Mouse (Mus musculus) forebrain, postnatal 0 days (tissue): ENCODE results near the gene Cav1. TPM values are rescaled to one million over a fixed set of nuclear protein-coding genes. Genes with fewer than 3 reads are reported as not detected.

ENCODE experiments used
- ATAC-seq: fragments of 200-750 bp; cut with Nextera tagmentation; 2 replicates; pipeline ENCODE4 v1.8.0; 2017; ENCODE audit warnings: mild to moderate bottlenecking, moderate library complexity
- DNase-seq: peaks from one replicate; pipeline ENCODE4 v3.0.0-alpha.2; 2015
- H3K27ac ChIP-seq: fragments of 300-500 bp; sonication (generic); 2 replicates; pipeline ENCODE4 v1.5.1; 2014; ENCODE audit warnings: low read depth, mild to moderate bottlenecking, antibody characterized with exemption, low read length, moderate library complexity, mixed read lengths
- H3K27me3 ChIP-seq: fragments of 300-500 bp; sonication (generic); 2 replicates; pipeline ENCODE4 v1.6.1; 2014; ENCODE audit warnings: mild to moderate bottlenecking, low read length, mixed read lengths; ENCODE audit not compliant: insufficient read depth
- H3K36me3 ChIP-seq: fragments of 300-500 bp; sonication (generic); 2 replicates; pipeline ENCODE4 v1.6.1; 2014; ENCODE audit warnings: mild to moderate bottlenecking, moderate library complexity; ENCODE audit not compliant: insufficient read depth
- H3K4me1 ChIP-seq: fragments of 300-500 bp; sonication (generic); 2 replicates; pipeline ENCODE4 v1.6.1; 2014; ENCODE audit warnings: antibody characterized with exemption; ENCODE audit not compliant: insufficient read depth
- H3K4me2 ChIP-seq: fragments of 300-500 bp; sonication (generic); 2 replicates; pipeline ENCODE4 v1.6.1; 2014; ENCODE audit warnings: low read depth, mild to moderate bottlenecking, moderate library complexity
- H3K4me3 ChIP-seq: fragments of 300-500 bp; sonication (generic); 2 replicates; pipeline ENCODE4 v1.5.1; 2014; ENCODE audit warnings: low read depth, low read length, mixed read lengths
- H3K9ac ChIP-seq: fragments of 300-500 bp; sonication (generic); 2 replicates; pipeline ENCODE4 v1.6.1; 2014; ENCODE audit warnings: mild to moderate bottlenecking
- H3K9me3 ChIP-seq: fragments of 300-500 bp; sonication (generic); 2 replicates; pipeline ENCODE4 v1.6.1; 2016; ENCODE audit warnings: low read length
- CTCF ChIP-seq: sonication (generic); IDR thresholded peaks from 2 replicates; pipeline ENCODE4 v1.5.1; 2016; ENCODE audit warnings: antibody characterized with exemption, control low read depth, low read depth
- WGBS: fragments of 180-500 bp; shearing (Covaris S2); extraction: QIAGEN DNeasy Blood & Tissue Kit; methylation state at CpG from one replicate; pipeline ENCODE4 v1.1.7; 2014; 5-methylcytosine and 5-hydroxymethylcytosine counted together
- polyA plus RNA-seq: library from polyadenylated mRNA; unstranded; fragments of >200 nt; fragmentation: Nextera tagmentation; extraction: Ambion mirVana; gene quantifications from 2 replicates; pipeline ENCODE4 v1.2.1, GENCODE M21; 2015
- total RNA-seq: library from RNA; depleted of rRNA; stranded (reverse); fragments of >200 nt; gene quantifications from 2 replicates; pipeline ENCODE4 v1.2.3, GENCODE M21; 2014; rRNA removed

The Cav1 gene
- total and polyA plus RNA-seq, 2 experiments from 2014 or later = 32.8 to 42.4 TPM

- WGBS = 70% methylated on average over 6 of the region's 6 CpGs
- H3K9me3 ChIP-seq = no peaks in the 10 kb centered on the region
- H3K4me1 ChIP-seq = peaks cover 5% of the 10 kb centered on the region; the same call in 1 of the 2 replicates
- H3K36me3 ChIP-seq = no peaks in the 10 kb centered on the region
- no peak overlapping the region for H3K27ac ChIP-seq
- H3K9ac ChIP-seq = no peak overlapping the region
- H3K27me3 ChIP-seq = no peaks in the 10 kb centered on the region
- ATAC-seq (no peak), DNase-seq (no peak)
- TF ChIP-seq CTCF = no peak
- H3K4me2 ChIP-seq = no peak overlapping the region
- H3K4me3 ChIP-seq = no peak overlapping the region
These were observed 75.6 kb downstream of the Cav1 start for GRCm38 (mm10) chr6:17381690-17382089.

- WGBS = 84% methylated on average over 5 of the region's 5 CpGs
- 0 out of 2 replicates have a peak, but pooled peaks have one; percentile 10 for ATAC-seq
These were observed 79.4 kb downstream of the Cav1 start for GRCm38 (mm10) chr6:17385531-17385930.

DNA sequence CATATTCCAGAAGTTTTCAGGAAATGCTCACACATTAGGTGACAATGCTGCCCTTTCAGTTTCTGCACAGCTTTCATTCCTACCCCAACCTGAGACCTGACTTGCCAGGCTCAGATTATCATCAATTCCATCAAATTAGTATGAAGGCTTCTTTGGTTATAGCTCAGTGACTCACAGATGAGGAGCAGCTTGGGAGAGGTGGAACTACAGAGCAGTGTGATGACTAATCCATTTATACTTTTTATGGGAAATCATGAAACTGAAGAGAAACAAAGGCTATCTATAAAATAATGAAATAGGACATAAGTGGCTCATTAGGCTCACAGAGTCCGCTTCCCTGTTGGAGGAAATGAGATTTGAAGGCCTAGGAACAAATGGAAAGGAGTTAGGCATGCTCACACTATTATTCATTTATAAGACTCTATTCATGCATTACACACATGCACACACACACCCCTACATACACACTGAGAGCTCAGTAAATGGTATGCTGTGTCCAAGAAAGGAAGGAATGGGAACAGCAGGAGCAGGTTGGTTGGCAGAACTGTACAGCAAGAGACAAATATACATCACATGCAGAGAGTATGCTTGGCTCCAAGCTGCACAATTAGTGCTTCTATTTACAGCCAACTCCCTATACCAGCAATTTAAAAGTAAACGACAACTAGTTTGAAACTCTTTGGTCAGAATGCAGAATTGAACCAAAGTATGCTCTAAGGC lies 82.0 kb downstream of the Cav1 start:
- Histone ChIP-seq H3K9me3 (no peaks in the 10 kb centered on the region), H3K9ac (no peak overlapping the region), H3K27me3 (no peaks in the 10 kb centered on the region), H3K27ac (no peak overlapping the region), H3K36me3 (no peaks in the 10 kb centered on the region), H3K4me2 (no peak overlapping the region), H3K4me1 (peaks cover 5% of the 10 kb centered on the region; the same call in 1 of the 2 replicates), H3K4me3 (no peak overlapping the region)
- ATAC-seq (peak; percentile 78), DNase-seq (peak; percentile 20)
- WGBS = 29% methylated on average over 2 of the region's 2 CpGs
- no peak for TF ChIP-seq CTCF

More at GRCm38 (mm10) chr6:17385531-17385930, 79.4 kb downstream of the Cav1 start:
- H3K9me3 ChIP-seq = no peaks in the 10 kb centered on the region
- H3K4me2 ChIP-seq = no peak overlapping the region
- no peak overlapping the region for H3K4me3 ChIP-seq
- no peak for TF ChIP-seq CTCF
- H3K27ac ChIP-seq = no peak overlapping the region
- H3K9ac ChIP-seq = no peak overlapping the region
- peaks cover 5% of the 10 kb centered on the region; the same call in 1 of the 2 replicates for H3K4me1 ChIP-seq
- DNase-seq = no peak
- no peaks in the 10 kb centered on the region for H3K36me3 ChIP-seq
- no peaks in the 10 kb centered on the region for H3K27me3 ChIP-seq

Other genes with a start within 250 kb of the Cav1 start
- 31.8 and 45.5 TPM in 2 replicates for gene Tes, start 241.2 kb upstream of the Cav1 start, total RNA-seq
- 22.0 and 24.1 TPM in 2 replicates for gene Tes, start 241.2 kb upstream of the Cav1 start, polyA plus RNA-seq
- 15.8 and 18.7 TPM in 2 replicates for gene Cav2, start 25.1 kb upstream of the Cav1 start, total RNA-seq
- 16.7 and 20.7 TPM in 2 replicates for gene Cav2, start 25.1 kb upstream of the Cav1 start, polyA plus RNA-seq
- gene Met, start 157.5 kb downstream of the Cav1 start, total RNA-seq = 12.9 and 31.0 TPM in 2 replicates
- gene Met, start 157.5 kb downstream of the Cav1 start, polyA plus RNA-seq = 3.7 and 3.8 TPM in 2 replicates